Mouse (Mus musculus) forebrain, postnatal 0 days (tissue): ENCODE results near the gene Arhgef17. TPM values are rescaled to one million over a fixed set of nuclear protein-coding genes. Genes with fewer than 3 reads are reported as not detected.

ENCODE experiments used
- ATAC-seq: fragments of 200-750 bp; cut with Nextera tagmentation; 2 replicates; pipeline ENCODE4 v1.8.0; 2017; ENCODE audit warnings: mild to moderate bottlenecking, moderate library complexity
- DNase-seq: peaks from one replicate; pipeline ENCODE4 v3.0.0-alpha.2; 2015
- H3K27ac ChIP-seq: fragments of 300-500 bp; sonication (generic); 2 replicates; pipeline ENCODE4 v1.5.1; 2014; ENCODE audit warnings: low read depth, mild to moderate bottlenecking, antibody characterized with exemption, low read length, moderate library complexity, mixed read lengths
- H3K27me3 ChIP-seq: fragments of 300-500 bp; sonication (generic); 2 replicates; pipeline ENCODE4 v1.6.1; 2014; ENCODE audit warnings: mild to moderate bottlenecking, low read length, mixed read lengths; ENCODE audit not compliant: insufficient read depth
- H3K36me3 ChIP-seq: fragments of 300-500 bp; sonication (generic); 2 replicates; pipeline ENCODE4 v1.6.1; 2014; ENCODE audit warnings: mild to moderate bottlenecking, moderate library complexity; ENCODE audit not compliant: insufficient read depth
- H3K4me1 ChIP-seq: fragments of 300-500 bp; sonication (generic); 2 replicates; pipeline ENCODE4 v1.6.1; 2014; ENCODE audit warnings: antibody characterized with exemption; ENCODE audit not compliant: insufficient read depth
- H3K4me2 ChIP-seq: fragments of 300-500 bp; sonication (generic); 2 replicates; pipeline ENCODE4 v1.6.1; 2014; ENCODE audit warnings: low read depth, mild to moderate bottlenecking, moderate library complexity
- H3K4me3 ChIP-seq: fragments of 300-500 bp; sonication (generic); 2 replicates; pipeline ENCODE4 v1.5.1; 2014; ENCODE audit warnings: low read depth, low read length, mixed read lengths
- H3K9ac ChIP-seq: fragments of 300-500 bp; sonication (generic); 2 replicates; pipeline ENCODE4 v1.6.1; 2014; ENCODE audit warnings: mild to moderate bottlenecking
- H3K9me3 ChIP-seq: fragments of 300-500 bp; sonication (generic); 2 replicates; pipeline ENCODE4 v1.6.1; 2016; ENCODE audit warnings: low read length
- CTCF ChIP-seq: sonication (generic); IDR thresholded peaks from 2 replicates; pipeline ENCODE4 v1.5.1; 2016; ENCODE audit warnings: antibody characterized with exemption, control low read depth, low read depth
- WGBS: fragments of 180-500 bp; shearing (Covaris S2); extraction: QIAGEN DNeasy Blood & Tissue Kit; methylation state at CpG from one replicate; pipeline ENCODE4 v1.1.7; 2014; 5-methylcytosine and 5-hydroxymethylcytosine counted together
- polyA plus RNA-seq: library from polyadenylated mRNA; unstranded; fragments of >200 nt; fragmentation: Nextera tagmentation; extraction: Ambion mirVana; gene quantifications from 2 replicates; pipeline ENCODE4 v1.2.1, GENCODE M21; 2015
- total RNA-seq: library from RNA; depleted of rRNA; stranded (reverse); fragments of >200 nt; gene quantifications from 2 replicates; pipeline ENCODE4 v1.2.3, GENCODE M21; 2014

Arhgef17 gene
- total and polyA plus RNA-seq, 2 experiments from 2014 or later = 12.5 to 52.7 TPM

DNA sequence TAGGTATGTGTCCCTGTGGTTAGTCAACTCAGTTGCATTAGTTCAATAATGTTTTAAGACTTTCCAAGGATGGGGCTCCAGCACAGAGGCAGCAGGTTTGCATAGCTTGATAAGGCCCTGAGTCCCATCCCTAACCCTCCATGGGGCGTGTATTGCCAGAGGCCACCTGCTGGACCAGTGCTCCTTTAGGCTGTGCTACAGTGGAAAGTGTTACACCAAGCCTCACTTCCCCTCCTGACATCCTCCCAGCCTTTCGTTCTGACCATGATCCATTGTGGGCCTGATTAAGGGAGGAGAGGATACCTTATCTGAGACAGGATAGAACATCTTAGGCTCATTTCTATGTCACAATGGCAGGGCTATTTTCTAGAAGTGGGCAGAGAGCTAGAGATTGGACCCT, 88.0 kb downstream of the Arhgef17 start:
- Histone ChIP-seq H3K27ac (no peak overlapping the region), H3K4me3 (no peak overlapping the region), H3K27me3 (no peaks in the 10 kb centered on the region), H3K4me2 (no peak overlapping the region), H3K4me1 (no peaks in the 10 kb centered on the region), H3K9me3 (no peaks in the 10 kb centered on the region), H3K9ac (no peak overlapping the region), H3K36me3 (0 out of 2 replicates have a peak, but pooled peaks cover 3% of the 10 kb centered on the region)
- WGBS = 93% methylated on average over 2 of the region's 2 CpGs
- ATAC-seq (no peak), DNase-seq (no peak)
- no peak for TF ChIP-seq CTCF

DNA sequence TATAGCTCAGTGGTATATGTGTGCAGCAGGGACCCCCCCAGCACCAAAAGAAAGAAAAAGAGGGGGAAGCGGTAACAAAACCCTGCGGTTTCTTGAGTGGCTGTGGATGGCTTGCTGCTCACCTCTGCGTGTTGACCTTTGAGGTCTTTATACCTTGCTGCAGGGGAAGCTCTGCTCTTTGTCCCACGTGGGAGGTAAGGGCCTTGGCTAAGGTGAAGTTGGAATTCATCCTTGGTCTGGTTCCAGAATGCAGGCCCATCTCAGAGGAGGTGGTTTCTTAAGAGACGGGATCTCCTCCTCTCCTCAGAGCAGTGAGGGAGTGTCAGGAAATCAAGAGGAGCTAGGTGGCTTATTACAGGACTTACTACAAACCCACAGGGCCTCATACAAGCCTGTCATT, 89.7 kb downstream of the Arhgef17 start:
- Histone ChIP-seq H3K4me1 (no peaks in the 10 kb centered on the region), H3K4me2 (no peak overlapping the region), H3K9me3 (no peaks in the 10 kb centered on the region), H3K4me3 (no peak overlapping the region), H3K27me3 (no peaks in the 10 kb centered on the region), H3K27ac (no peak overlapping the region), H3K9ac (no peak overlapping the region), H3K36me3 (peaks cover 3% of the 10 kb centered on the region; the same call in 1 of the 2 replicates)
- no peak for DNase-seq
- no peak for TF ChIP-seq CTCF
- 84% methylated on average over 5 of the region's 5 CpGs for WGBS
- no peak for ATAC-seq

GRCm38 (mm10) chr7:100841608-100842007, 90.3 kb downstream of the Arhgef17 start:
- ATAC-seq (no peak), DNase-seq (no peak)
- Histone ChIP-seq H3K36me3 (peaks cover 8% of the 10 kb centered on the region), H3K4me3 (no peak overlapping the region), H3K9ac (no peak overlapping the region), H3K27me3 (no peaks in the 10 kb centered on the region), H3K27ac (no peak overlapping the region), H3K4me2 (no peak overlapping the region), H3K9me3 (no peaks in the 10 kb centered on the region), H3K4me1 (no peaks in the 10 kb centered on the region)
- no peak for TF ChIP-seq CTCF
- 93% methylated on average over 6 of the region's 6 CpGs for WGBS

- no peaks in the 10 kb centered on the region for H3K4me1 ChIP-seq
- H3K9me3 ChIP-seq = no peaks in the 10 kb centered on the region
- no peak for ATAC-seq
- no peak overlapping the region for H3K4me2 ChIP-seq
- no peak for DNase-seq
- H3K27me3 ChIP-seq = no peaks in the 10 kb centered on the region
- peaks cover 15% of the 10 kb centered on the region for H3K36me3 ChIP-seq
- H3K27ac ChIP-seq = no peak overlapping the region
- WGBS = 100% methylated on average over 1 of the region's 1 CpGs
- no peak for TF ChIP-seq CTCF
- H3K9ac ChIP-seq = no peak overlapping the region
- no peak overlapping the region for H3K4me3 ChIP-seq
Observed at GRCm38 (mm10) chr7:100840906-100841305, 91.0 kb downstream of the Arhgef17 start.

DNA sequence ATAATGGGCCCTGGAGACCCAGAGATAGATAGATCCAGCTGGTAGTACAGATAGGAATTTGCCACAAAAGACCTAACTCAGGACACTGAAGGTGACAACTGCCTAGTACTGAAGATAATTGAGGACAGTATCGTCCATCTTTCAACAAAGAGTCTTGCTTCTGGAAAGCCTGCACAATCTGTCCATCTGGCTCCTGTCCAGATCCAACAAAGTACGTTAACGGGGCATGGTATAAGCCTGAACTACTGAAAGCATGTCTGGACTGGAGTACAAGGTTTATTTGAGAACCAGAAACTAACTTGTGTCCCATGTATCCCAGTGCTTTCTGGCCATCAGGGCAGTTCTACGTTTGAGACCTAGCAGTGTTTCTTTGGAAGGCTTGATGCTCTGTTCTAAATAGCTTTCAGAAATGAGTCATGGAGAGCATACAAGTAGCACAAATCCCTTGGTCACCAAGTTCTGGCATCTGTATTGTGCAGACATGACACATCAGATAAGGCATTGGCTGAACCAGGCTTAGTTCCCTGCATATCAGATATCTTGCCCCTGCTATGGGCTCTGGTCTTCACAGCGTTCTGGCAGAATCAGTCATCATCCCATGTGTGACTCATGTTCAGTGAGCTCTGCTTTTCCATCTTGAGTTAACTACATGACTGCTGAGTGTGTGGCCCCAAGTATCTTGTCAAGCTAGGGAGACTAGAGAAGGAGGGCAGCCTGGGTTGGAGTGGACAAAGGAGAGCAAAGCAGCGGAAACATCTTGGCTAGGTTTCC, 92.1 kb downstream of the Arhgef17 start:
- no peaks in the 10 kb centered on the region for H3K9me3 ChIP-seq
- no peak for DNase-seq
- H3K36me3 ChIP-seq = peaks cover 26% of the 10 kb centered on the region
- 62% methylated on average over 6 of the region's 6 CpGs for WGBS
- no peak overlapping the region for H3K4me3 ChIP-seq
- no peak overlapping the region for H3K27ac ChIP-seq
- ATAC-seq = no peak
- no peak overlapping the region for H3K9ac ChIP-seq
- no peaks in the 10 kb centered on the region for H3K4me1 ChIP-seq
- no peaks in the 10 kb centered on the region for H3K27me3 ChIP-seq
- TF ChIP-seq CTCF = no peak
- no peak overlapping the region for H3K4me2 ChIP-seq

DNA sequence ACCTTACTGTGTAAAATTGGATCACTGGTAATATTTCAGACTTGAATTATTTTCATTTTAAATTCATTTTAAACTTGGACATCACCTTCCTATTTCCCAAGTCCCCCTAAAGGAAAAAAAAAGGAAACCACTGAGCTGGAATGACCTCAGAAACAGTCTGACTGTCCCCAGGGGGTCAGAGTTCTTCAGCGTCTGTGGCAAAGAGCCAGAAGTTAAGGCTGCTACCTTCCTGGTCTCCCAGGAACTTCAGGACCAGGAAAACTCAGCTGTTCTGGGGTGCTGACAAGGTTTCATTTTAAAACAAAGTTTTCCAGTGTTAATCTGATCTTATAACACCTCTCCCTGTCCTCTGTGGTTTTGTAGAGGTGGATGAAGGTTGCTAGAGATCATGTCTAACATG, 94.2 kb downstream of the Arhgef17 start:
- 67% methylated on average over 1 of the region's 1 CpGs for WGBS
- DNase-seq = no peak
- Histone ChIP-seq H3K27me3 (no peaks in the 10 kb centered on the region), H3K36me3 (peaks cover 39% of the 10 kb centered on the region), H3K4me3 (no peak overlapping the region), H3K9ac (no peak overlapping the region), H3K27ac (no peak overlapping the region), H3K9me3 (no peaks in the 10 kb centered on the region), H3K4me2 (no peak overlapping the region), H3K4me1 (no peaks in the 10 kb centered on the region)
- TF ChIP-seq CTCF = no peak
- no peak for ATAC-seq

- DNase-seq (no peak), ATAC-seq (no peak)
- H3K27me3 ChIP-seq = no peaks in the 10 kb centered on the region
- peaks cover 39% of the 10 kb centered on the region for H3K36me3 ChIP-seq
- no peak overlapping the region for H3K27ac ChIP-seq
- no peaks in the 10 kb centered on the region for H3K4me1 ChIP-seq
- H3K9ac ChIP-seq = no peak overlapping the region
- no peaks in the 10 kb centered on the region for H3K9me3 ChIP-seq
- TF ChIP-seq CTCF = no peak
- WGBS = 93% methylated on average over 10 of the region's 10 CpGs
- no peak overlapping the region for H3K4me2 ChIP-seq
- no peak overlapping the region for H3K4me3 ChIP-seq
Observed at GRCm38 (mm10) chr7:100836657-100837056, 95.2 kb downstream of the Arhgef17 start.
